ENCODE assay signal across 19 mouse cellular contexts in the genomic region with DNA sequence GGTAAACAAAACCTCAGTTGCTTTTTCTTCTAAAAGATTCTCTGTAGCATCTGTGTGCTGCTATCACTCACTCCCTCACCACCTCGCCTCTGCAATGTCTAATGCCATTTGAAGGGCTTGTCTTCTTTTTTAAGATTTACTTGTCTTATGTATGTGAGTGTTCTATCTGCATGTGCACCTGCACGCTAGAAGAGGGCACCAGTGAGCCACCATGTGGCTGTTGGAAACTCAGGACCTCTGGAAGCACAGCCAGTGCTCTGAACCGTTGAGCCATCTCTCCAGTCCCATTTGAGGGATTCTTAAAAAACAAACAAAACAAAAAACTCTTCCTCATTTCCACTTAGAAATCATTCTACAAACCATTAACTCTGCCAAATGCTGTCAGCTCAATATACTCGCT.
A peak's percentile ranks its signal among the peaks of the same experiment; 100 is the strongest.
DNase-seq lines count a peak whose midpoint lies in the region; ATAC-seq and TF ChIP-seq lines count a peak whose summit lies in the region.
"Had no signal": no experiment of that assay in that cellular context is flagged by ENCODE, and none has a peak within 500 bp of the region (broad histone marks: within the 10 kb centered on the region; RNA-seq: fewer than 3 reads in every experiment).

No protein-coding gene starts in this region.

- no peaks in the 10 kb centered on the region for H3K27me3 ChIP-seq in forebrain, embryonic 14.5 days (replicated peaks; ENCODE audit: control insufficient read depth, insufficient read depth, low read length)
- no peaks in the 10 kb centered on the region for H3K27me3 ChIP-seq in forebrain, embryonic 10.5 days (ENCODE audit: poor library complexity, severe bottlenecking)
- no peaks in the 10 kb centered on the region for H3K27me3 ChIP-seq in liver, adult 2 months (ENCODE audit: control insufficient read depth, insufficient read depth, low read length)
- H3K27me3 ChIP-seq in liver, embryonic 11.5 days (replicated peaks; ENCODE audit: control insufficient read depth, insufficient read depth, low read length), result no peaks in the 10 kb centered on the region
- H3K27me3 ChIP-seq in MEL (ENCODE audit: control insufficient read depth in 1 of 2, insufficient read depth in 2 of 2, low read length in 2 of 2), result no peaks in the 10 kb centered on the region
- H3K27me3 ChIP-seq: embryonic facial prominence, embryonic 12.5 days; hindbrain, embryonic 15.5 days; lung, embryonic 15.5 days; midbrain, embryonic 12.5 days had no signal

- H3K9me3 ChIP-seq in forebrain, embryonic 14.5 days (replicated peaks; ENCODE audit: control insufficient read depth, low read length), result no peaks in the 10 kb centered on the region
- H3K9me3 ChIP-seq in forebrain, embryonic 10.5 days, result no peaks in the 10 kb centered on the region
- no peaks in the 10 kb centered on the region for H3K9me3 ChIP-seq in liver, embryonic 11.5 days (ENCODE audit: control insufficient read depth, low read length)
- no peaks in the 10 kb centered on the region for H3K9me3 ChIP-seq in MEL (replicated peaks; ENCODE audit: insufficient read depth, low read length)
- H3K9me3 ChIP-seq: embryonic facial prominence, embryonic 12.5 days; hindbrain, embryonic 15.5 days; limb, embryonic 10.5 days; lung, embryonic 15.5 days; midbrain, embryonic 12.5 days had no signal

- H3K27ac ChIP-seq in forebrain, embryonic 14.5 days (ENCODE audit: low read depth, low read length), result no peak overlapping the region
- no peak overlapping the region for H3K27ac ChIP-seq in forebrain, embryonic 10.5 days
- no peak overlapping the region for H3K27ac ChIP-seq in liver, adult 2 months (replicated peaks; ENCODE audit: insufficient read depth, low read depth, low read length)
- H3K27ac ChIP-seq in liver, embryonic 11.5 days (ENCODE audit: low read depth, low read length), result no peak overlapping the region
- H3K27ac ChIP-seq in MEL (ENCODE audit: control insufficient read depth, low read depth, low read length), result no peak overlapping the region
- H3K27ac ChIP-seq in embryonic fibroblast, embryonic 13.5 days (ENCODE audit: insufficient read depth, low read length), result no peak overlapping the region
- H3K27ac ChIP-seq: embryonic facial prominence, embryonic 12.5 days; hindbrain, embryonic 15.5 days; limb, embryonic 10.5 days; lung, embryonic 15.5 days; midbrain, embryonic 12.5 days had no signal

- H3K36me3 ChIP-seq in forebrain, embryonic 14.5 days (ENCODE audit: control insufficient read depth, insufficient read depth, low read length), result peaks cover 55% of the 10 kb centered on the region
- H3K36me3 ChIP-seq in forebrain, embryonic 10.5 days (replicated peaks), result peaks cover 90% of the 10 kb centered on the region
- H3K36me3 ChIP-seq in liver, adult 2 months (ENCODE audit: control insufficient read depth, insufficient read depth, low read length), result peaks cover 27% of the 10 kb centered on the region
- peaks cover 19% of the 10 kb centered on the region; the same call in 1 of the 2 replicates for H3K36me3 ChIP-seq in liver, embryonic 11.5 days (ENCODE audit: control insufficient read depth, insufficient read depth, low read length)
- peaks cover 0 to 11% of the 10 kb centered on the region in 2 experiments; a peak in 2 of 4 replicates for H3K36me3 ChIP-seq in MEL (ENCODE audit: control insufficient read depth in 1 of 2, insufficient read depth in 2 of 2, low read length in 2 of 2)

- no peak for TF ChIP-seq POLR2A in liver, adult 2 months (IDR thresholded peaks at IDR 0.05; ENCODE audit: extremely low read depth, insufficient read depth, low read length)
- no peak for TF ChIP-seq POLR2A in MEL (IDR thresholded peaks at IDR 0.05; ENCODE audit: control insufficient read depth in 1 of 2, insufficient read depth in 1 of 2, low read depth in 1 of 2, low read length in 2 of 2, poor library complexity in 1 of 2)
- TF ChIP-seq POLR2A in embryonic fibroblast, embryonic 13.5 days (IDR thresholded peaks at IDR 0.05; ENCODE audit: low read depth, low read length), result no peak

- no peak overlapping the region for H3K9ac ChIP-seq in forebrain, embryonic 14.5 days (ENCODE audit: low read length)
- H3K9ac ChIP-seq in liver, adult 2 months (ENCODE audit: low read depth, low read length), result no peak overlapping the region
- no peak overlapping the region for H3K9ac ChIP-seq in liver, embryonic 11.5 days (ENCODE audit: low read depth, low read length)
- no peak overlapping the region for H3K9ac ChIP-seq in MEL (ENCODE audit: control insufficient read depth, low read depth, low read length, poor library complexity, severe bottlenecking)
- H3K9ac ChIP-seq: embryonic facial prominence, embryonic 12.5 days; hindbrain, embryonic 15.5 days; lung, embryonic 15.5 days; midbrain, embryonic 12.5 days had no signal

- no peak overlapping the region for H3K4me2 ChIP-seq in forebrain, embryonic 14.5 days (ENCODE audit: low read length)
- no peak overlapping the region for H3K4me2 ChIP-seq in liver, embryonic 11.5 days
- H3K4me2 ChIP-seq: embryonic facial prominence, embryonic 12.5 days; hindbrain, embryonic 15.5 days; lung, embryonic 15.5 days; midbrain, embryonic 12.5 days had no signal

- H3K4me1 ChIP-seq in forebrain, embryonic 14.5 days (ENCODE audit: control insufficient read depth, insufficient read depth, low read length), result no peaks in the 10 kb centered on the region
- no peaks in the 10 kb centered on the region for H3K4me1 ChIP-seq in forebrain, embryonic 10.5 days
- no peaks in the 10 kb centered on the region for H3K4me1 ChIP-seq in liver, adult 2 months (ENCODE audit: control insufficient read depth, insufficient read depth, low read length)
- H3K4me1 ChIP-seq in liver, embryonic 11.5 days (replicated peaks; ENCODE audit: control insufficient read depth, insufficient read depth, low read length), result no peaks in the 10 kb centered on the region
- no peaks in the 10 kb centered on the region for H3K4me1 ChIP-seq in MEL (ENCODE audit: control insufficient read depth in 1 of 2, insufficient read depth in 2 of 2, low read length in 2 of 2)
- H3K4me1 ChIP-seq in embryonic fibroblast, embryonic 13.5 days (ENCODE audit: control insufficient read depth, insufficient read depth, low read length), result no peaks in the 10 kb centered on the region
- H3K4me1 ChIP-seq: embryonic facial prominence, embryonic 12.5 days; limb, embryonic 10.5 days; midbrain, embryonic 12.5 days had no signal

- no peak for TF ChIP-seq EP300 in MEL (IDR thresholded peaks at IDR 0.05; ENCODE audit: low read depth in 1 of 2, low read length in 2 of 2)

- no peaks in the 10 kb centered on the region; the same call in 1 of the 2 replicates for H3K79me2 ChIP-seq in liver, adult 2 months (ENCODE audit: control insufficient read depth, insufficient read depth, low read length)
- H3K79me2 ChIP-seq in MEL (ENCODE audit: control insufficient read depth, insufficient read depth, low read length, poor library complexity), result no peaks in the 10 kb centered on the region

- WGBS in forebrain, embryonic 14.5 days, result 85% methylated on average over 4 of the region's 4 CpGs
- WGBS in forebrain, embryonic 10.5 days, result 90% methylated on average over 4 of the region's 4 CpGs
- 75% methylated on average over 4 of the region's 4 CpGs for WGBS in liver, adult 2 months
- 81% methylated on average over 4 of the region's 4 CpGs for WGBS in liver, embryonic 11.5 days

- TF ChIP-seq RAD21 in MEL (IDR thresholded peaks at IDR 0.05; ENCODE audit: low read depth, low read length), result peak; percentile 24

- peak; percentile 10 for DNase-seq in forebrain, embryonic 14.5 days (ENCODE audit: low spot score)
- DNase-seq in forebrain, embryonic 10.5 days (ENCODE audit: extremely low spot score, low spot score), result no peak
- peak; percentile 17 for DNase-seq in liver, adult 2 months (ENCODE audit: extremely low read depth, low read depth, low spot score)
- no peak for DNase-seq in liver, embryonic 11.5 days (ENCODE audit: low spot score)
- peak; percentile 22 for DNase-seq in MEL (ENCODE audit: low read depth, low spot score)
- DNase-seq in adrenal gland, adult (ENCODE audit: inconsistent age in 2 of 2, low spot score in 1 of 2), result no peak
- no peak for DNase-seq in testis, postnatal 10 days (ENCODE audit: low spot score)
- DNase-seq: B cell, adult 2 months; cerebellum, postnatal 25 days; heart, adult 18-20 months; heart, postnatal 10 days; right cerebral cortex, postnatal 25 days; thymus, adult 2 months had no signal

- peak; percentile 47; the same call in 1 of the 2 replicates for TF ChIP-seq CTCF in liver, adult 2 months (IDR thresholded peaks at IDR 0.05; ENCODE audit: low read depth, low read length)
- peak in 2 of 3 experiments; percentile 12 to 21; a peak in 2 of 6 replicates for TF ChIP-seq CTCF in MEL (IDR thresholded peaks at IDR 0.05 in 2 of 3, conservative IDR thresholded peaks at IDR 0.05 in 1 of 3; ENCODE audit: control insufficient read depth in 1 of 3, insufficient read depth in 1 of 3, low read depth in 2 of 3, low read length in 3 of 3, poor library complexity in 1 of 3, severe bottlenecking in 1 of 3)
- peak; percentile 17; the same call in 1 of the 2 replicates for TF ChIP-seq CTCF in embryonic fibroblast, embryonic 13.5 days (IDR thresholded peaks at IDR 0.05; ENCODE audit: borderline replicate concordance, insufficient read depth, low read length)

- ATAC-seq in forebrain, embryonic 14.5 days, result no peak
- no peak for ATAC-seq in liver, embryonic 11.5 days (replicated peaks; ENCODE audit: low FRiP score)

- H3K4me3 ChIP-seq in forebrain, embryonic 14.5 days (ENCODE audit: low read depth, low read length), result no peak overlapping the region
- no peak overlapping the region for H3K4me3 ChIP-seq in forebrain, embryonic 10.5 days
- no peak overlapping the region for H3K4me3 ChIP-seq in liver, adult 2 months (ENCODE audit: insufficient read depth, low read depth, low read length)
- H3K4me3 ChIP-seq in liver, embryonic 11.5 days (ENCODE audit: low read depth, low read length), result no peak overlapping the region
- H3K4me3 ChIP-seq in MEL (ENCODE audit: control insufficient read depth in 1 of 2, insufficient read depth in 1 of 2, low read depth in 2 of 2, low read length in 2 of 2), result no peak overlapping the region
- no peak overlapping the region for H3K4me3 ChIP-seq in embryonic fibroblast, embryonic 13.5 days (ENCODE audit: insufficient read depth, low read length)
- H3K4me3 ChIP-seq: embryonic facial prominence, embryonic 12.5 days; hindbrain, embryonic 15.5 days; limb, embryonic 10.5 days; lung, embryonic 15.5 days; midbrain, embryonic 12.5 days had no signal

TF ChIP-seq in MEL, 35 proteins besides CTCF, POLR2A, EP300 and RAD21:
- TF ChIP-seq SMC3 (IDR thresholded peaks at IDR 0.05; ENCODE audit: low read depth, low read length) (peak; percentile 38), MXI1 (IDR thresholded peaks at IDR 0.05; ENCODE audit: low read depth, low read length) (no peak)

Comparison
In these comparisons a context has a peak if more than half of its experiments do, and no peak if none do; other contexts are left out.
1. DNase-seq: peak in forebrain, embryonic 14.5 days (single experiment), liver, adult 2 months (single experiment) and MEL (single experiment); none in forebrain, embryonic 10.5 days (single experiment), liver, embryonic 11.5 days (single experiment), adrenal gland, adult (0 of 2) and testis, postnatal 10 days (single experiment).
2. Peak in every context shown above with its lines, with median percentiles within 50 percentile points of each other: CTCF ChIP-seq.